Mouse (Mus musculus) gastrocnemius, adult 18-20 months (tissue): ENCODE results near the gene Ly6g6f. TPM values are rescaled to one million over a fixed set of nuclear protein-coding genes. Genes with fewer than 3 reads are reported as not detected.
"Not testable (repeated sequence)": the region's sequence is repeated elsewhere in the genome, so short reads cannot be mapped to it uniquely, and the experiment has no call there.

ENCODE experiments used
- DNase-seq: peaks from one replicate; pipeline ENCODE4 v3.0.0; 2021; ENCODE audit warnings: low spot score
- total RNA-seq, 2 experiments: library from RNA; stranded (reverse); gene quantifications; 2 replicates each; pipeline ENCODE4 v1.2.3; 2021

The Ly6g6f gene
- total RNA-seq, 2 experiments from 2014 or later = not detected

- no peak for DNase-seq
These were observed 29.5 kb downstream of the Ly6g6f start for GRCm38 (mm10) chr17:35055691-35056495.

DNA sequence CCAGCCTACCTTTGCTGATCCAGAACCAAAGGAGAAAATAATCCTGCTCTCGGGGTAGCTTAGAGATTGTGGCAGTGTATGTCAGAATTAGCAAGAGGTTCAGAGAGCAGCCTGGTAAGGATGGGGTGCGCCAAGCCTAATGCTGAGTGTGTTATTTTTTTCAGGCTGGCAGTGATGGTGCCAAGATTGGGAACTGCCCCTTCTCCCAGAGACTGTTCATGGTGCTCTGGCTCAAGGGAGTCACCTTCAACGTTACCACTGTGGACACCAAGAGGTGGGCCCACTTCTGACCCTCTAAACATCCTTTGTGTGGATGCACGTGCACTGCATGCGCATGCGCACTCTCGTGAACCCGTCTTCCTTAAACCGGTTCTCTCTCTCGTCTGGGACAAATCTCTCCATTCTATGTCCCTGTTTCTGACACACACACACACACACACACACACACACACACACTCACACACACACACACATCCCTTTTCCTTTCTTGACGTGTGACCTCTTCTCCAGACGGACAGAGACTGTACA lies 33.1 kb downstream of the Ly6g6f start:
- DNase-seq = no peak

DNA sequence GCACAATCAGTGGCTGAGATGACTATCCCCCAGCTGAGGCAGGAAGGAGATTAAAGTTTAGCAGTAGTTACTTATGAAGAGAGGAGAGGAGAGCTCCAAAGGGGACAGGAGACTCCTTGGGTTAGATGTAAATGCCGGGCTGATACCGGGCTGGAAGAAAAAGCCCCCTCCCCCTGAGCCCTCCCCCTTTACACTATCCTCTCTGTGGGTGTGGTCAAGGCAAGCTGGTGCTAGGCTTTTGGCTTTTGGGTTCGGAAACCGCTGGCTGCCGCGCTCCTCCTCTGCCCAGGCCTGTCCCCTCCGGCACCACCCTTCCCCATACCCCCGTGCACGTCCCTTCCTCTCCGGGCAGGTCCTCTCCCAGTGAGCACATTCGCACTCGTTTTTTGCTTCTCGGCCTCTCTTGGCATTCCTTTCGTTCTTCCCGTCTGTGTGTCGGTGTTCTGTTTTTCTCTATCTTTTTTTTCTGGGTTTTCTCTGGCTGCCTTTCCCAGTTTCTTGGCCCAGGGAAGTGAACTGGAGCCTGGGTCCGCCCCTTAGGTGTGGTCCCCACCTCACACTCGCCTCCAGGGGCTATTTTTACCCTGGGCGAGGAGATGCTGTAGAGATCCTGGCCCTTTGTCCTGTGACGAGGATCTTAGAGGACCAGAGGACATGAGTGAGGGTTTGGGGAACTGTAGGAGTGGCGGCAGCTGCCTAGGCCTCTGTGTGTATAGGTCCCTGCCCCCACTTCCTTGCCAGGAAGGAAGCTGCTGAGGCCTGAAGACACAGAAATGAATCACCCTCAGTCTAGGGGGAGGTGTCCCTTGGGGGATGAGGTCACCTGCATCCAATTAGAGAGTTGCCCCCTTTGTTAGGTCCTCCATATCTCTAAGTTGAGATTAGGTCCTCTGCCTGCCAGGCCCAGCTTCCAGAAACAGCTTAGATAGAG lies 34.0 kb downstream of the Ly6g6f start:
- DNase-seq = peak; percentile 61

GRCm38 (mm10) chr17:35050126-35050750 lies 35.2 kb downstream of the Ly6g6f start:
- peak; percentile 69 for DNase-seq

DNA sequence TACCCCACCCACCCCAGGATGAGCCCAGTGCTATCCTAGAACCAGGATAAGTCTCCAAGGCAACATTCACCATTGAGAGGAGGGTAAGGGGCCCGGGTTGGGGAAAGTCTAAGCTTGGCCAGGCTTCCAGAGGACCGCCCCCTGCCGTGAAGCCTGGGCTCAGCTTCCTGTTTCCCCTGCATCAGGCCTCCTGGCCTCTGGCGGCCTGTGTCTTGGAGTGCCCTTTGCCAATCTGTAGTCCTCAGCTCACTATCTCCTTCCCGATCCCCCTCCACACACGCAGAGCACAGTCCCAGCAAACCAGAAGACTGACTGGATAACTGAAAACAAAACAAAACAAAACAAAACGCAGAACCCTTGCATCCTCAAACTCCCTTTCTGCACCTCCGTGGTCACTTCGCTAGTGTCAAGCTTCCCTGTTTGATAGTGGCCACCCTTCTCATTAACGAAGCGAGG lies 35.8 kb downstream of the Ly6g6f start, which contains the start of gene Clic1:
Gene Clic1 (plus strand): TSS at position 406 of the 456 bp plus-strand sequence.
- DNase-seq = no peak

GRCm38 (mm10) chr17:35048932-35049440 lies 36.4 kb downstream of the Ly6g6f start:
- no peak for DNase-seq

GRCm38 (mm10) chr17:35048149-35048931 lies 37.1 kb downstream of the Ly6g6f start:
- no peak for DNase-seq

- DNase-seq = no peak
These were observed 37.7 kb downstream of the Ly6g6f start for GRCm38 (mm10) chr17:35047688-35048087.

DNA sequence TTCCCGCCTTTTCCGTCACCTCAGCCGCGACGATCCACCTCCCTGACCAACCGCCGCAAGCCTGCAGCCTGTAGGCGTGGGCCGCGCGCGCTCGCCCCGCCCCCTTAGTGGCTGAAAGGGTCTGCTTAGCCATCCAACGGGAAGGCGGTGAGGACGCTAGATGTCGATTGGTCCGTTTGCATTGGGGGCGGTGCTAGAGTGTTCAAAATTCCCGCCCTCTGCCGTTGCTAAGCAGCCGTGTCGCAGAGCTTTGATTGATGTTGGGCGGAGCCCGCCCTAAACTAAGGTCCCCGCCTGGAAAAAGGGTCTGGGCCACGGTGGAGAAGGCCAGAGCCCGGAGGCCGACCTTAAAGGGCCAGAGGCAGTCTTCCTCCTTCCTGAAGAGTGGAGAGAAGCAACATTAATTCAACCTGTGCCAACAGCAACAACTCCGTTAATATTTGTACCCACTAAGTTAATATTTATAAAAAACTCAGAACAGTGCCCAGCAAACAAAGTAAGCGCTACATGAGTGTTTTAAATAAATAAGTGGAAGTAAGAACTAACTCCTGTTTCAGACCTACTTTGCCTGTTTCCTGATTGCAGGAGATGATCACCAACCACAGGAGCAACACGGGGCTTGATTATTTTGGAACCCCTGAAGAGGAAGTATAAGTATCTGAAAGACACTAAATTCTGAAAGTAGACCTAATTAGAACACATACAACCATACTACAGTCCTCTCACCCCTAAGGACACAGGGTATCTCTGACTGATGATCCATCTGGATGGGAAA lies 38.5 kb downstream of the Ly6g6f start, which contains the start of gene Msh5:
Gene Msh5 (minus strand): TSS at position 65 of the 775 bp plus-strand sequence.
- peak; percentile 96 for DNase-seq

GRCm38 (mm10) chr17:35045807-35046680 lies 39.4 kb downstream of the Ly6g6f start:
- no peak for DNase-seq

- DNase-seq = no peak
These were observed 40.3 kb downstream of the Ly6g6f start for GRCm38 (mm10) chr17:35044904-35045806.

- DNase-seq = no peak
These were observed 41.6 kb downstream of the Ly6g6f start for GRCm38 (mm10) chr17:35043794-35044193.

DNA sequence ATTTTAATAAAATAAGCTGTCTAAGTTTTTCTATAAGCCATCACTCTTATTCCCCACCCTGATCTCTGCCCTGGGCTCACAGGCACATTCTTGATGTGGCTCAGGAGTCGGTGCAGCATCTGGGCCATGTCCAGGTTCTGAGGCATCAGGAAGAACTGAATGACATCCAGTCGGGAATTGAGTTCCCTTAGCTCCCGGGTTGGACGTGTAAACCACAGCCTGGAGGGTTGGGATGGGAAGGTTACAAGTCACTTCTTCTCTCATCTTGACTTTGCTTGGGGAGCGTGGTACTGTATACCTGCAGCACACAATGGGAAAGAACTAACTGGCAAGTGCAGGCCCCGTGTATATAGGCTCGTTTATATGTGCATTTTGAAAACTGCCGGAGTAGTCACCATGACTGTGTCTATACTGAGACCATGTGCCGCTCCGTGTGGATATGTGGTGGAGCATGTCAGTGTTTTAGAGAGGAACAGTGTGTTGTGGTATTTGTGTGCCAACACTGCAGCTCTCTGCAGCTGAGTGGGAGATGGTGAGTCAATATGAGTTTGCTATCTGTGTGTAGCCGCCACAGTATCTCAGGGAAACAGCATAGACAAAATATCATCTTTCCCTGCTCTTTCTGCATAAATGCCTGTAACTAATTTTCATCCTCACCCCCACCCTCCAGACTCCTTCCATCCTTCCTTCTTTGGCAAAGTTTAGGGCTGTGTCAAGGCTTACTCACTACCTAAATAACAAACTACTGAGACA lies 46.1 kb downstream of the Ly6g6f start:
- DNase-seq = no peak

- DNase-seq = no peak
These were observed 50.5 kb downstream of the Ly6g6f start for GRCm38 (mm10) chr17:35034896-35035295.

DNA sequence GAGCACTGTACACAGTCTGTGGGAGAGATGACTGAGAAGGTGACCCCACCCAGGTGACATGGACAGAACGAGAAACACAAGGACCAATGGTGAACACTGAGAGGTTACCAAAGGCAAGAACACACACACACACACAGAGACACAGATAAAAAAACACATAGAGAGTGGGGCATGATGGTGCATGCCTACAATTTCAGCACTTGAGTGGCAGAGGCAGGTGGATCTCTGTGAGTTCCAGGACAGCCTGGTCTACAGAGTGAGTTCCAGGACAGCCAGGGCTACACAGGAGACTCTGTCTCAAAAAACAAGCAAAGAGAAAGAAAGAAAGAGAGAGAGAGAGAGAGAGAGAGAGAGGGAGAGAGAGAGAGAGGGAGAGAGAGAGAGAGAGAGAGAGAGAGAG lies 51.7 kb downstream of the Ly6g6f start:
- not testable (repeated sequence) for DNase-seq

DNA sequence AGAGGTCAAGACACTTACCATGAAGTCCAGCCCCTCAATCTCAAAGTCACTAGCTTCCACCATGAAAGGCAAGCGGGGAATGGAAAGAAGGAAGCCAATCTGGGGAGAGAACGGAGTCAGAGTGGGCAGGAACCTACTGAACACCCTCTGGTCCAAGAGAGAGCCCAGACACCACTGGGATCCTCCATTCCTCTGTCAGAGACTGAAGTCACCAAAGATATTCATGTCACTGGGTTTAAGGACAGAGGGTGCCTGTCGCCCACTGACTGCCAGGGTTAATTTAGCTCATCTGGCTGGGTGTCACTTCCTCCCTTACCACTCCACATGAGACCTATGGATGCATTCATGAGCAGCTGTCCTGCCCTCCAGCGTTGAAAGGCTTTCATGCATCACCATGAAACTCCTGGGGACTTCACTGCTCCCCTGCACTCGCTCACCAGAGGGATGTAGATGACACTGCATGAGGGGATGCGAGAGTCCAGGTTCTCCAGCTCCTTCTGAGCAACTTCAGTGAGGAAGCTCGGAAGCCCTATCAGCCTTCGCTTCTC lies 53.0 kb downstream of the Ly6g6f start:
- no peak for DNase-seq
